Mouse (Mus musculus) spleen, adult 2 months (tissue): Measurements from ENCODE around the gene Btbd6.

Experiments used
- CTCF ChIP-seq: fragments of 200-500 bp; IDR thresholded peaks from 2 replicates; pipeline ENCODE4 v1.5.1; 2011; ENCODE audit warnings: mild to moderate bottlenecking, inconsistent platforms; ENCODE audit not compliant: insufficient read depth, insufficient read length, insufficient replicate concordance; ENCODE audit errors: extremely low read depth
- POLR2A ChIP-seq: fragments of 200-500 bp; IDR thresholded peaks from 2 replicates; pipeline ENCODE4 v1.6.1; 2011; ENCODE audit warnings: low read depth, low read length, inconsistent platforms

GRCm38 (mm10) chr12:112947307-112947706 lies 29.0 kb upstream of the Btbd6 start:
- TF ChIP-seq CTCF = peak; percentile 32; the same call in 1 of the 2 replicates
- no peak for TF ChIP-seq POLR2A
